In genomic region chr4:62637856-62638604, GRCm38 (mm10) we compare ENCODE assay signal across 10 mouse cellular contexts.
DNase-seq lines count a peak whose midpoint lies in the region; ATAC-seq and TF ChIP-seq lines count a peak whose summit lies in the region.
"Had no signal": no experiment of that assay in that cellular context is flagged by ENCODE, and none has a peak within 500 bp of the region (broad histone marks: within the 10 kb centered on the region; RNA-seq: fewer than 3 reads in every experiment).

No protein-coding gene starts in this region.

- no peak overlapping the region for H3K9ac ChIP-seq in heart, adult 2 months (ENCODE audit: low read depth, low read length)
- H3K9ac ChIP-seq in forebrain, embryonic 13.5 days: no peak overlapping the region
- H3K9ac ChIP-seq: liver, embryonic 14.5 days had no signal

- ATAC-seq in forebrain, embryonic 13.5 days: no peak

- intact Hi-C loops in heart, adult 2 months (cut with DNase I): no loop called here

- no peaks in the 10 kb centered on the region for H3K9me3 ChIP-seq in limb, embryonic 10.5 days (replicated peaks)
- no peaks in the 10 kb centered on the region for H3K9me3 ChIP-seq in forebrain, embryonic 13.5 days (replicated peaks)

- TF ChIP-seq POLR2A in heart, adult 2 months (IDR thresholded peaks at IDR 0.05; ENCODE audit: insufficient read depth, low read depth, low read length): no peak

- TF ChIP-seq EP300 in heart, adult 2 months (IDR thresholded peaks at IDR 0.05; ENCODE audit: insufficient read depth, low read depth, low read length): no peak

- DNase-seq in heart, adult 2 months: no peak
- DNase-seq in heart, postnatal 4 days: no peak
- DNase-seq in 3T3-L1 (ENCODE audit: low read depth, low spot score) (peak; percentile 7), adipocyte (ENCODE audit: low spot score) (no peak)
- DNase-seq in cerebellum, adult 9-10 months: peak; percentile 79
- no peak for DNase-seq in limb, embryonic 10.5 days (ENCODE audit: low spot score)
- no peak for DNase-seq in layer of hippocampus, adult 2 months (ENCODE audit: low spot score in 2 of 2)
- DNase-seq: midbrain, embryonic 14.5 days had no signal

- TF ChIP-seq CTCF in heart, adult 2 months (IDR thresholded peaks at IDR 0.05): no peak
- no peak for TF ChIP-seq CTCF in layer of hippocampus, adult 2 months (conservative IDR thresholded peaks at IDR 0.05)

- H3K36me3 ChIP-seq in heart, adult 2 months (ENCODE audit: control insufficient read depth, insufficient read depth, low read length): peaks cover 41% of the 10 kb centered on the region
- H3K36me3 ChIP-seq in limb, embryonic 10.5 days: no peaks in the 10 kb centered on the region
- H3K36me3 ChIP-seq in forebrain, embryonic 13.5 days (ENCODE audit: poor library complexity, severe bottlenecking): peaks cover 71% of the 10 kb centered on the region

- peak overlapping the region; percentile 45 for H3K27ac ChIP-seq in heart, adult 2 months
- H3K27ac ChIP-seq in limb, embryonic 10.5 days: peak overlapping the region; percentile 47
- H3K27ac ChIP-seq in layer of hippocampus, adult 2 months: no peak overlapping the region
- no peak overlapping the region for H3K27ac ChIP-seq in forebrain, embryonic 13.5 days
- H3K27ac ChIP-seq: liver, embryonic 14.5 days had no signal

- 68% methylated on average over 4 of the region's 4 CpGs for WGBS in heart, adult 2 months
- 81% methylated on average over 4 of the region's 4 CpGs for WGBS in limb, embryonic 10.5 days
- 90% methylated on average over 4 of the region's 4 CpGs for WGBS in forebrain, embryonic 13.5 days

- H3K79me2 ChIP-seq in heart, adult 2 months (replicated peaks; ENCODE audit: control insufficient read depth, insufficient read depth, low read length): no peaks in the 10 kb centered on the region

- H3K27me3 ChIP-seq in heart, adult 2 months (ENCODE audit: control insufficient read depth, insufficient read depth, low read length): no peaks in the 10 kb centered on the region
- no peaks in the 10 kb centered on the region for H3K27me3 ChIP-seq in limb, embryonic 10.5 days (ENCODE audit: low read depth, poor library complexity, severe bottlenecking)
- no peaks in the 10 kb centered on the region for H3K27me3 ChIP-seq in forebrain, embryonic 13.5 days

- peaks cover 36% of the 10 kb centered on the region for H3K4me1 ChIP-seq in heart, adult 2 months (ENCODE audit: control insufficient read depth, insufficient read depth, low read length)
- peaks cover 48% of the 10 kb centered on the region for H3K4me1 ChIP-seq in limb, embryonic 10.5 days
- H3K4me1 ChIP-seq in forebrain, embryonic 13.5 days: 0 out of 2 replicates have a peak, but pooled peaks cover 3% of the 10 kb centered on the region

- H3K4me2 ChIP-seq in forebrain, embryonic 13.5 days: no peak overlapping the region

- no peak overlapping the region for H3K4me3 ChIP-seq in heart, adult 2 months
- H3K4me3 ChIP-seq in limb, embryonic 10.5 days: no peak overlapping the region
- no peak overlapping the region for H3K4me3 ChIP-seq in layer of hippocampus, adult 2 months
- no peak overlapping the region for H3K4me3 ChIP-seq in forebrain, embryonic 13.5 days

Comparison
In these comparisons a context has a peak if more than half of its experiments do, and no peak if none do; other contexts are left out.
1. DNase-seq: peak in 3T3-L1 (single experiment) and cerebellum, adult 9-10 months (single experiment); none in heart, adult 2 months (0 of 2), heart, postnatal 4 days (single experiment), limb, embryonic 10.5 days (single experiment), adipocyte (single experiment) and layer of hippocampus, adult 2 months (0 of 2).
2. H3K27ac ChIP-seq: peak in heart, adult 2 months (single experiment) and limb, embryonic 10.5 days (single experiment); none in layer of hippocampus, adult 2 months (single experiment) and forebrain, embryonic 13.5 days (single experiment).